In the genomic region with DNA sequence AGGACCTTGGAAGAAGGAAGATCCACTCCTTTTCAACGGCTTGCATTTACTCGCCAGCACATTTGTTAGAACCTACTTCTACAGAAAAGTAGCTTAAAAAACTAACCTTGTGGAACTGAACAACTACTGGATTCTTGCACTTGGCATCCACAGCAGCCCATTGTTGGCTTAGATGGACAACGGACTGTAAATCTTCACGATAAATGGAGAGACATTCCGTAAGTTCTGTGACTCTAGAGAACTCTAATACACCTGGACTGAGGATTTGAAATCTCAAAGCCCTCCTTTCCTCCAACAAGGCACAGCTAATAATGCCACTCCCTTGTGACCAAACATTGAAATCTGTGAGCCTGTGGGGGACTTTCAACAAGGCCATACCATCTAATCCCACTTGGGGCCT, we compare ENCODE assay signal across 21 mouse cellular contexts. TPM values are rescaled to one million over a fixed set of nuclear protein-coding genes. Genes with fewer than 3 reads are reported as not detected.
A peak's percentile ranks its signal among the peaks of the same experiment; 100 is the strongest.
DNase-seq lines count a peak whose midpoint lies in the region; ATAC-seq and TF ChIP-seq lines count a peak whose summit lies in the region.
"Had no signal": no experiment of that assay in that cellular context is flagged by ENCODE, and none has a peak within 500 bp of the region (broad histone marks: within the 10 kb centered on the region; RNA-seq: fewer than 3 reads in every experiment).

No protein-coding gene starts in this region.

- DNase-seq in heart, adult 11 months, result peak; percentile 59
- DNase-seq in midbrain, embryonic 11.5 days (ENCODE audit: low spot score, missing footprints), result peak; percentile 85
- DNase-seq in midbrain, postnatal 0 days (ENCODE audit: low spot score), result no peak
- no peak for DNase-seq in testis, postnatal 10 days (ENCODE audit: low spot score)
- DNase-seq: adrenal gland, adult 2 months; adrenal gland, adult 8-10 months; adrenal gland, postnatal 10 days; adrenal gland, postnatal 14 days; adrenal gland, postnatal 25 days; adrenal gland, postnatal 36 days; B cell, adult 2 months; cerebellum, adult 11 months; cerebellum, adult 11-12 months; cerebellum, adult 18-20 months had no signal

- no peaks in the 10 kb centered on the region for H3K27me3 ChIP-seq in heart, embryonic 12.5 days (replicated peaks)
- H3K27me3 ChIP-seq in midbrain, embryonic 11.5 days (ENCODE audit: control insufficient read depth, insufficient read depth, low read length), result no peaks in the 10 kb centered on the region
- H3K27me3 ChIP-seq in midbrain, postnatal 0 days (ENCODE audit: insufficient read depth, low read length), result no peaks in the 10 kb centered on the region
- H3K27me3 ChIP-seq in testis, adult 2 months (ENCODE audit: control insufficient read depth, insufficient read depth, low read length), result no peaks in the 10 kb centered on the region
- H3K27me3 ChIP-seq: CH12.LX, Patski had no signal

- H3K4me1 ChIP-seq in heart, embryonic 12.5 days (replicated peaks), result no peaks in the 10 kb centered on the region
- H3K4me1 ChIP-seq in midbrain, embryonic 11.5 days (ENCODE audit: control insufficient read depth, insufficient read depth, low read length), result no peaks in the 10 kb centered on the region
- H3K4me1 ChIP-seq in midbrain, postnatal 0 days (ENCODE audit: insufficient read depth, low read length), result no peaks in the 10 kb centered on the region
- H3K4me1 ChIP-seq in testis, adult 2 months (ENCODE audit: control insufficient read depth, insufficient read depth, low read length), result no peaks in the 10 kb centered on the region

- H3K36me3 ChIP-seq in heart, embryonic 12.5 days, result peaks cover 61% of the 10 kb centered on the region
- peaks cover 4% of the 10 kb centered on the region; the same call in 1 of the 2 replicates for H3K36me3 ChIP-seq in midbrain, embryonic 11.5 days (ENCODE audit: control insufficient read depth, insufficient read depth, low read length)
- H3K36me3 ChIP-seq in midbrain, postnatal 0 days (ENCODE audit: insufficient read depth, low read length), result peaks cover 5% of the 10 kb centered on the region
- no peaks in the 10 kb centered on the region; the same call in 1 of the 2 replicates for H3K36me3 ChIP-seq in testis, adult 2 months (ENCODE audit: control insufficient read depth, insufficient read depth, low read length)

- no peak overlapping the region for H3K9ac ChIP-seq in heart, embryonic 12.5 days
- H3K9ac ChIP-seq in midbrain, embryonic 11.5 days (ENCODE audit: low read length), result no peak overlapping the region
- H3K9ac ChIP-seq in midbrain, postnatal 0 days (replicated peaks; ENCODE audit: low read length, poor library complexity, severe bottlenecking), result no peak overlapping the region

- no peak overlapping the region for H3K4me2 ChIP-seq in heart, embryonic 12.5 days
- no peak overlapping the region for H3K4me2 ChIP-seq in midbrain, embryonic 11.5 days
- no peak overlapping the region for H3K4me2 ChIP-seq in midbrain, postnatal 0 days (ENCODE audit: low read depth, low read length, poor library complexity, severe bottlenecking)

- no peaks in the 10 kb centered on the region for H3K9me3 ChIP-seq in heart, embryonic 12.5 days (replicated peaks)
- no peaks in the 10 kb centered on the region for H3K9me3 ChIP-seq in midbrain, embryonic 11.5 days (ENCODE audit: control insufficient read depth, low read length)
- no peaks in the 10 kb centered on the region for H3K9me3 ChIP-seq in midbrain, postnatal 0 days (ENCODE audit: low read length)
- H3K9me3 ChIP-seq: G1E had no signal

- TF ChIP-seq POLR2A in testis, adult 2 months (IDR thresholded peaks at IDR 0.05; ENCODE audit: control insufficient read depth, low read depth, low read length), result no peak

- H3K4me3 ChIP-seq in heart, embryonic 12.5 days, result no peak overlapping the region
- H3K4me3 ChIP-seq in midbrain, embryonic 11.5 days (ENCODE audit: low read depth, low read length), result no peak overlapping the region
- no peak overlapping the region for H3K4me3 ChIP-seq in midbrain, postnatal 0 days (ENCODE audit: low read depth, low read length)
- H3K4me3 ChIP-seq in testis, adult 2 months (ENCODE audit: control insufficient read depth, low read depth, low read length), result peak overlapping the region; percentile 34; the same call in 1 of the 2 replicates

- no peak overlapping the region for H3K27ac ChIP-seq in heart, embryonic 12.5 days (ENCODE audit: poor library complexity, severe bottlenecking)
- H3K27ac ChIP-seq in midbrain, embryonic 11.5 days (ENCODE audit: low read depth, low read length), result no peak overlapping the region
- no peak overlapping the region for H3K27ac ChIP-seq in midbrain, postnatal 0 days (ENCODE audit: low read depth, low read length)
- H3K27ac ChIP-seq in testis, adult 2 months (ENCODE audit: control insufficient read depth, insufficient read depth, low read depth, low read length), result no peak overlapping the region

- ATAC-seq in heart, embryonic 12.5 days (ENCODE audit: insufficient number of reproducible peaks, low FRiP score), result no peak
- ATAC-seq in midbrain, embryonic 11.5 days (ENCODE audit: low FRiP score), result no peak
- ATAC-seq in midbrain, postnatal 0 days (ENCODE audit: low FRiP score), result no peak
- ATAC-seq: activated CD4-positive, CD25-positive, alpha-beta regulatory T cell, adult 4 months; CD4-positive, CD25-positive, alpha-beta regulatory T cell, adult 4 months; Patski had no signal

- no peak for TF ChIP-seq CTCF in midbrain, postnatal 0 days (IDR thresholded peaks at IDR 0.05)
- TF ChIP-seq CTCF in testis, adult 2 months (IDR thresholded peaks at IDR 0.05; ENCODE audit: control insufficient read depth, insufficient read depth, insufficient replicate concordance, low read depth, low read length), result no peak

- 91% methylated on average over 5 of the region's 5 CpGs for WGBS in heart, embryonic 12.5 days
- WGBS in midbrain, embryonic 11.5 days, result 95% methylated on average over 5 of the region's 5 CpGs
- WGBS in midbrain, postnatal 0 days, result 94% methylated on average over 5 of the region's 5 CpGs

RNA-seq across cellular contexts. Expression of gene Ormdl2, which starts 21.8 kb away (rescaled TPM):
- polyA plus RNA-seq in heart, embryonic 12.5 days (2016; fragmentation: Nextera tagmentation; extraction: Ambion mirVana), result 36.0 and 39.2 TPM in 2 replicates
- polyA plus RNA-seq in midbrain, embryonic 11.5 days (2014; fragmentation: Nextera tagmentation; extraction: Ambion mirVana), result 64.4 and 70.6 TPM in 2 replicates
- total RNA-seq in midbrain, postnatal 0 days (2014; rRNA removed), result 6.9 and 11.1 TPM in 2 replicates
- polyA plus RNA-seq in midbrain, postnatal 0 days (2015; fragmentation: Nextera tagmentation; extraction: Ambion mirVana), result 15.0 and 15.6 TPM in 2 replicates
- 77.4 and 91.8 TPM in 2 replicates for polyA plus RNA-seq in testis, adult 2 months (2012; rRNA removed)

RNA-seq across cellular contexts. Expression of gene Sarnp, which starts 26.1 kb away (rescaled TPM):
- 171 and 172 TPM in 2 replicates for polyA plus RNA-seq in heart, embryonic 12.5 days (2016; fragmentation: Nextera tagmentation; extraction: Ambion mirVana)
- polyA plus RNA-seq in midbrain, embryonic 11.5 days (2014; fragmentation: Nextera tagmentation; extraction: Ambion mirVana), result 279 and 283 TPM in 2 replicates
- 30.7 and 36.8 TPM in 2 replicates for total RNA-seq in midbrain, postnatal 0 days (2014; rRNA removed)
- polyA plus RNA-seq in midbrain, postnatal 0 days (2015; fragmentation: Nextera tagmentation; extraction: Ambion mirVana), result 120 and 126 TPM in 2 replicates
- 11.0 and 13.2 TPM in 2 replicates for polyA plus RNA-seq in testis, adult 2 months (2012; rRNA removed)

RNA-seq across cellular contexts. Expression of gene Tmem198b, which starts 39.1 kb away (rescaled TPM):
- polyA plus RNA-seq in heart, embryonic 12.5 days (2016; fragmentation: Nextera tagmentation; extraction: Ambion mirVana), result 19.6 and 20.8 TPM in 2 replicates
- 17.4 and 18.6 TPM in 2 replicates for polyA plus RNA-seq in midbrain, embryonic 11.5 days (2014; fragmentation: Nextera tagmentation; extraction: Ambion mirVana)
- 18.6 and 21.8 TPM in 2 replicates for total RNA-seq in midbrain, postnatal 0 days (2014; rRNA removed)
- polyA plus RNA-seq in midbrain, postnatal 0 days (2015; fragmentation: Nextera tagmentation; extraction: Ambion mirVana), result 17.1 and 18.9 TPM in 2 replicates
- 7.7 and 8.2 TPM in 2 replicates for polyA plus RNA-seq in testis, adult 2 months (2012; rRNA removed)

RNA-seq across cellular contexts. Expression of gene Dnajc14, which starts 39.4 kb away (rescaled TPM):
- 48.4 and 51.7 TPM in 2 replicates for polyA plus RNA-seq in heart, embryonic 12.5 days (2016; fragmentation: Nextera tagmentation; extraction: Ambion mirVana)
- 36.3 and 40.3 TPM in 2 replicates for polyA plus RNA-seq in midbrain, embryonic 11.5 days (2014; fragmentation: Nextera tagmentation; extraction: Ambion mirVana)
- 31.4 and 39.4 TPM in 2 replicates for total RNA-seq in midbrain, postnatal 0 days (2014; rRNA removed)
- 34.6 and 37.7 TPM in 2 replicates for polyA plus RNA-seq in midbrain, postnatal 0 days (2015; fragmentation: Nextera tagmentation; extraction: Ambion mirVana)
- polyA plus RNA-seq in testis, adult 2 months (2012; rRNA removed), result 8.9 and 10.4 TPM in 2 replicates

RNA-seq across cellular contexts. Expression of gene Gdf11, which starts 48.3 kb away (rescaled TPM):
- 4.3 and 5.0 TPM in 2 replicates for polyA plus RNA-seq in heart, embryonic 12.5 days (2016; fragmentation: Nextera tagmentation; extraction: Ambion mirVana)
- 10.0 and 10.2 TPM in 2 replicates for polyA plus RNA-seq in midbrain, embryonic 11.5 days (2014; fragmentation: Nextera tagmentation; extraction: Ambion mirVana)
- total RNA-seq in midbrain, postnatal 0 days (2014; rRNA removed), result 16.9 and 22.4 TPM in 2 replicates
- polyA plus RNA-seq in midbrain, postnatal 0 days (2015; fragmentation: Nextera tagmentation; extraction: Ambion mirVana), result 6.5 and 7.5 TPM in 2 replicates
- 0.82 and 0.93 TPM in 2 replicates for polyA plus RNA-seq in testis, adult 2 months (2012; rRNA removed)

Comparison
In these comparisons a context has a peak if more than half of its experiments do, and no peak if none do; other contexts are left out.
1. DNase-seq: peak in heart, adult 11 months (single experiment) and midbrain, embryonic 11.5 days (single experiment); none in midbrain, postnatal 0 days (single experiment) and testis, postnatal 10 days (single experiment).